Mouse (Mus musculus) kidney, postnatal 0 days (tissue): ENCODE results near the gene Coro1c. TPM values are rescaled to one million over a fixed set of nuclear protein-coding genes. Genes with fewer than 3 reads are reported as not detected.
A peak's percentile ranks its signal among the peaks of the same experiment; 100 is the strongest.

Experiments
- ATAC-seq: fragments of 200-750 bp; cut with Nextera tagmentation; replicated peaks from 2 replicates; pipeline ENCODE4 v1.8.0; 2017; ENCODE audit warnings: low read depth, moderate number of reproducible peaks, moderate TSS enrichment, moderate library complexity; ENCODE audit not compliant: low FRiP score
- DNase-seq: peaks from one replicate; pipeline ENCODE4 v3.0.0-alpha.2; 2016; ENCODE audit warnings: low spot score
- H3K27ac ChIP-seq: fragments of 300-500 bp; sonication (generic); 2 replicates; pipeline ENCODE4 v1.5.1; 2014; ENCODE audit warnings: mild to moderate bottlenecking
- H3K27me3 ChIP-seq: fragments of 300-500 bp; sonication (generic); 2 replicates; pipeline ENCODE4 v1.6.1; 2014; ENCODE audit warnings: low read length, mixed read lengths; ENCODE audit not compliant: insufficient read depth
- H3K36me3 ChIP-seq: fragments of 300-500 bp; sonication (generic); 2 replicates; pipeline ENCODE4 v1.6.1; 2014; ENCODE audit warnings: low read length, mixed read lengths; ENCODE audit not compliant: insufficient read depth
- H3K4me1 ChIP-seq: fragments of 300-500 bp; sonication (generic); replicated peaks from 2 replicates; pipeline ENCODE4 v1.6.1; 2014; ENCODE audit warnings: antibody characterized with exemption, low read length, mixed read lengths; ENCODE audit not compliant: insufficient read depth
- H3K4me2 ChIP-seq: fragments of 300-500 bp; sonication (generic); 2 replicates; pipeline ENCODE4 v1.6.1; 2014; ENCODE audit warnings: mild to moderate bottlenecking, low read length, moderate library complexity, mixed read lengths
- H3K4me3 ChIP-seq: fragments of 300-500 bp; sonication (generic); replicated peaks from 2 replicates; pipeline ENCODE4 v1.5.1; 2014; ENCODE audit warnings: low read depth, low read length
- H3K9ac ChIP-seq: fragments of 300-500 bp; sonication (generic); 2 replicates; pipeline ENCODE4 v1.6.1; 2014; ENCODE audit warnings: low read depth, low read length
- H3K9me3 ChIP-seq: fragments of 300-500 bp; sonication (generic); replicated peaks from 2 replicates; pipeline ENCODE4 v1.6.1; 2016; ENCODE audit warnings: low read length, inconsistent platforms, mixed read lengths
- CTCF ChIP-seq: IDR thresholded peaks from 2 replicates; pipeline ENCODE4 v1.5.1; 2016; ENCODE audit warnings: antibody characterized with exemption, low read depth, mild to moderate bottlenecking, moderate library complexity
- WGBS: fragments of 180-500 bp; shearing (Covaris S2); extraction: QIAGEN DNeasy Blood & Tissue Kit; methylation state at CpG from one replicate; pipeline ENCODE4 v1.1.7; 2014; 5-methylcytosine and 5-hydroxymethylcytosine counted together
- polyA plus RNA-seq: library from polyadenylated mRNA; unstranded; fragments of >200 nt; fragmentation: Nextera tagmentation; extraction: Ambion mirVana; gene quantifications from 2 replicates; pipeline ENCODE4 v1.2.1, GENCODE M21; 2015

Gene Coro1c
- polyA plus RNA-seq, 1 experiment from 2014 or later = 69.5 TPM

DNA sequence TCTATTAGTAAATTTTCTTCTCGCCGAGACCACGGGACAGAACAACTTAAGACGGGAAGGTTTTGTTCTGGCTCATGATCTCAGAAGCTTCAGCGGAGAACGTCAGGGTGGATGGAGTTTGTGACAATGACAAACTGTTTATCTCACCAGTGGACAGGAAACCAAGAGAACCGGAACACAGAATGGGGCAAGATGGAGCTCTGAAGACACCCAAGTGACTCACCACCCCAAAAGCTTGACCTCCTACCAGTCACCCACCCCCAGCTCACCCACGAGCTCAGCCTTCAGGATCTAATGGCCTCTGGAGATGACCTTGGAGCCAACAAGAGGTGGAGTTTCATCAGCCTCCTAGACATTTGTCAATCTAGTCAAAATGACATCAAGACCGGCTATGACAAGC, 103.3 kb downstream of the Coro1c start:
- H3K4me2 ChIP-seq = no peak overlapping the region
- no peak for ATAC-seq
- no peaks in the 10 kb centered on the region for H3K9me3 ChIP-seq
- H3K4me1 ChIP-seq = 0 out of 2 replicates have a peak, but pooled peaks cover 4% of the 10 kb centered on the region
- no peak for DNase-seq
- H3K4me3 ChIP-seq = no peak overlapping the region
- no peak overlapping the region for H3K27ac ChIP-seq
- H3K27me3 ChIP-seq = no peaks in the 10 kb centered on the region
- no peak overlapping the region for H3K9ac ChIP-seq
- H3K36me3 ChIP-seq = no peaks in the 10 kb centered on the region
- 84% methylated on average over 9 of the region's 9 CpGs for WGBS
- no peak for TF ChIP-seq CTCF

DNA sequence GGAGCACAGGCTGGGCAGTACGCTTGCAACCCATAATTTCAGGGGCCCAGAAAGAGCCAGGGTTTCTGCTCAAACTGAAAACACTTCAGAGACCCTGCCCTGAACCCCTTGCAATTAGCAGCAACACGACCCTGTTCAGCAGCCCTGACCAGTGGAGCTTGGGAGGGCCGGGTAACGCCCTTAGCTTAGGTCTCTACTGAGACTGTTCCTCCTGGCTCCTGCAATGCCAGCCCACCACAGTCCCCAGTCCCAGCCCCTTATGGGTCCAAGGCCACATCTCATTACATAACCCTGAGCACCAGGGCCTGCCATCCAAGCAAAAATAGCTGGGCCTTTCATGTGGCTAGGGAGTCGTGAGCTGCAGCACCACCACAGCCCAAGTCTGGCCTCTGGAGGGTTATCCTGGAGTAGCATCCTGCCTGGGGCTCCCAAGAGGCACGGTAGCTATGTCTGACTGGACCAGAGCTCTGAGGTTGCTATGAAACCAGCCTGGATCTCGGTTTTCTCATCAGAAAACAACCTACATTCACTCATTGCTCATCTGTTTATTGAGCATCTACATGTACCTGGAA, 104.1 kb downstream of the Coro1c start:
- peak; percentile 22; the same call in 1 of the 2 replicates for TF ChIP-seq CTCF
- Histone ChIP-seq H3K27ac (no peak overlapping the region), H3K27me3 (no peaks in the 10 kb centered on the region), H3K36me3 (no peaks in the 10 kb centered on the region), H3K9ac (no peak overlapping the region), H3K4me1 (0 out of 2 replicates have a peak, but pooled peaks cover 5% of the 10 kb centered on the region), H3K4me3 (no peak overlapping the region), H3K9me3 (no peaks in the 10 kb centered on the region), H3K4me2 (no peak overlapping the region)
- ATAC-seq (no peak), DNase-seq (no peak)
- 44% methylated on average over 7 of the region's 7 CpGs for WGBS

DNA sequence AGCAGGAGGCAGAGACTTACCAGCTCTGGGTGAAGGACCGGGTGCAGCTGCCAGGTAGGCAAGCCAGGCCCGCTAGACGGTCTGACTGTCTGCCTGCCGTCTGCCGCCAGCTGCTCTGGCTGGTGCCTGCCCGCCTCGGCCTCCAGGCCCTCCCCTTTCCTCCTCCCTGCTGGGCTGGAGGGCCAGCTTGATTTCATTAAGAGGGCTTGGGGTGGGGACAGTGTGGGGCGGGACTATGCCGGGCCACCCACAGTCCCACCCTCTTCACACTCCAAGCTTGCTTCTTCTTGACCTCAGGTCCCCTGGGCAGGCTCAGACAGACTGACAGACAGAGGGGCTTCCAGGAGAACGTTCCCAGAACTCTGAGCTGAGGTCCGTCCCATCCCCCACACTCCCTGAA, 108.3 kb downstream of the Coro1c start, which contains the start of gene Tmem119:
Gene Tmem119, minus strand, starts transcription at position 237 of the 400 bp plus-strand sequence.
- H3K27me3 ChIP-seq = no peaks in the 10 kb centered on the region
- H3K4me2 ChIP-seq = peak within 1 kb of the TSS; percentile 51
- H3K9me3 ChIP-seq = no peaks in the 10 kb centered on the region
- no peaks in the 10 kb centered on the region for H3K36me3 ChIP-seq
- ATAC-seq (peak; percentile 81), DNase-seq (peak; percentile 87)
- peak within 1 kb of the TSS; percentile 40; the same call in 1 of the 2 replicates for H3K9ac ChIP-seq
- H3K4me3 ChIP-seq = peak within 1 kb of the TSS; percentile 35
- peaks cover 27% of the 10 kb centered on the region; the same call in 1 of the 2 replicates for H3K4me1 ChIP-seq
- TF ChIP-seq CTCF = no peak
- WGBS = under 1% methylated on average over 11 of the region's 11 CpGs
- peak within 1 kb of the TSS; percentile 28; the same call in 1 of the 2 replicates for H3K27ac ChIP-seq

DNA sequence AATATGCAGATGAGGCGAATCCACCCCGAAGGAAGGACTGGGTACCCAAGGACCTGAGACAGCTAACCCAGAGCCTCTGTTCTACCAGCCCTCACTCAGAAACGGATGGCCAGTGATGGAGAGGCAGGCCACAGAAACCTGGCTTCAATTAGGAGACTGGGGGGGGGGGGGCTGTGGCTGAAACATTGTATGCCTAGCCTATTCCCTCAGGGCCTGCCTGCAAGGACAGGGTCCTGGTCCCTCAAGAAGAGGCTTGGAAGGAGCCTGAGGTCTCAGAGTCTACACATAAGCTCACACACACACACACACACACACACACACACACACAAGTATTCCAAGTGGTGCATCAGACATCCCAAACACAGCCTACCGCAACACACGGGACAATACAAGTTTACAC, 108.9 kb downstream of the Coro1c start:
- 41% methylated on average over 5 of the region's 5 CpGs for WGBS
- ATAC-seq = no peak
- no peak for TF ChIP-seq CTCF

DNA sequence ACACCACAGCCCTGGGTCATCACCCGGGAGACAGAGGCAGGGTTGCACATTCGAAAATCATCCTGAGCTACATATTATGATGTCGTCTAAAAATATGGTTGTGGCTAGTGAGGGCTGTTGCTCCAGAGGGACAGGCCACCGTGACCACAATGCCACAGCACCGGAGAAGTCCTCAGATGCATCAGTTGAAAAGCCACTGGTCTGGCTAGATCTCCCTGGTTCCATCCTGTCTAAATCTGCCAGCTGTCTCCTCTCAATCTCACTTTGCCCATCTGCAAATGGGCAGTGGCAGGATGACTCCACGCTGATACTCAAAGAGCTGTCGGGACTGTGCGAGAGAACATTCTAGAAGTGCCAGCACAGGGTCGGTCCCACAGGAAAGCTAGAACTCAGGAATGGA, 110.0 kb downstream of the Coro1c start:
- Histone ChIP-seq H3K27ac (no peak overlapping the region), H3K4me1 (peaks cover 27% of the 10 kb centered on the region; the same call in 1 of the 2 replicates), H3K9ac (no peak overlapping the region), H3K9me3 (no peaks in the 10 kb centered on the region), H3K36me3 (no peaks in the 10 kb centered on the region), H3K4me3 (peak overlapping the region; percentile 17), H3K27me3 (no peaks in the 10 kb centered on the region), H3K4me2 (peak overlapping the region; percentile 51)
- 74% methylated on average over 9 of the region's 9 CpGs for WGBS
- no peak for TF ChIP-seq CTCF
- DNase-seq (no peak), ATAC-seq (no peak)

More for the DNA sequence above, 108.9 kb downstream of the Coro1c start:
- Histone ChIP-seq H3K27ac (no peak overlapping the region), H3K4me1 (peaks cover 27% of the 10 kb centered on the region; the same call in 1 of the 2 replicates), H3K4me3 (peak overlapping the region; percentile 35), H3K36me3 (no peaks in the 10 kb centered on the region), H3K9me3 (no peaks in the 10 kb centered on the region), H3K27me3 (no peaks in the 10 kb centered on the region), H3K9ac (0 out of 2 replicates have a peak overlapping the region, but pooled peaks have one; percentile 40), H3K4me2 (peak overlapping the region; percentile 51)
- DNase-seq = no peak

DNA sequence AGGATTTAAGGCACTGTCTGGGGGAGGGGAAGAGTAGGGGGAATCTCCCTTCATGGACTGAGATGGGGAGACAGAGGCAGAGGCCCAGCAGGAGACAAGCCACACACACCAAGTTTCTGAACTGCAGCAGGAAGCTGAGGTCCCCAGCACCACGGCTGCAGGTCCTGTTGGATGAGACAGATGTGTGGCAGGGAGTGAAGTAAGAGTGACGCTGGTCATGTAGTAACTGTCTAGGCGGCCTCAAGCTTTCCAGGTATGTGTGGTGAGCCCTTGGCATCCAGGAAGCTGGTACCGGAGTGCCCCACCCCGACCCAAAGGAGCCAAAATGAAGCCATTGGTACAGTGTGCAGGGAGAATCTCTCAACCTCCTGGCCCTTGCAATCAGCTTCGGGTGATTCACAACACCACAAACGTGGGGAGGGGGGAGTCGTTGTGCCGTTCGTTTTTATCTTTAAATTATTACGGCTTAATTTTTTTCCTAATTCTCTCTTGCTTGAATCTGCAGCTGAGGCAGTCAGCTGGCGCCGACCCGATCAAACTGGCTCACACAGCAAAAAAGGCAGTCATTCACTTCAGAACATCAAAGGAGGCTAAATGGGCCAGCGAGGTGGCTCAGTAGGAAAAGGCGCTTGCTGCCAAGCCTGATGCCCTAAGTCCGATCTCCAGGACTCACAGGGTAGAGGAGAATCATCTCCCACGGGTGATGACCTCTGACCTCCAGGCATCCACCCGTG, 111.2 kb downstream of the Coro1c start:
- 14% methylated on average over 19 of the region's 19 CpGs for WGBS
- Histone ChIP-seq H3K4me1 (peaks cover 28% of the 10 kb centered on the region; the same call in 1 of the 2 replicates), H3K9ac (peak overlapping the region; percentile 19; the same call in 1 of the 2 replicates)

More for the DNA sequence above, 111.2 kb downstream of the Coro1c start:
- Histone ChIP-seq H3K36me3 (no peaks in the 10 kb centered on the region), H3K27ac (0 out of 2 replicates have a peak overlapping the region, but pooled peaks have one; percentile 32), H3K27me3 (no peaks in the 10 kb centered on the region), H3K4me3 (0 out of 2 replicates have a peak overlapping the region, but pooled peaks have one; percentile 0), H3K4me2 (peak overlapping the region; percentile 51), H3K9me3 (no peaks in the 10 kb centered on the region)
- no peak for ATAC-seq
- no peak for TF ChIP-seq CTCF
- no peak for DNase-seq
